Mouse (Mus musculus): ENCODE measurements around the gene Slc35f5.

Gene Slc35f5

GRCm38 (mm10) chr1:125574219-125574618 is 13.8 kb downstream of the Slc35f5 start:
- DNase-seq (ENCODE audit: low read depth, low spot score) = peak; percentile 50

- DNase-seq (ENCODE audit: low read depth, low spot score) = no peak
Measured at GRCm38 (mm10) chr1:125575458-125576114, 15.2 kb downstream of the Slc35f5 start.

GRCm38 (mm10) chr1:125576965-125577364 is 16.6 kb downstream of the Slc35f5 start:
- DNase-seq (ENCODE audit: low read depth, low spot score) = no peak

GRCm38 (mm10) chr1:125578091-125578490 is 17.7 kb downstream of the Slc35f5 start:
- DNase-seq (ENCODE audit: low read depth, low spot score) = no peak

GRCm38 (mm10) chr1:125581134-125581533 is 20.7 kb downstream of the Slc35f5 start:
- no peak for DNase-seq (ENCODE audit: low read depth, low spot score)

- DNase-seq (ENCODE audit: low read depth, low spot score) = no peak
Measured at GRCm38 (mm10) chr1:125603620-125604019, 43.2 kb downstream of the Slc35f5 start.

GRCm38 (mm10) chr1:125607087-125607803 is 46.9 kb downstream of the Slc35f5 start:
- peak; percentile 93 for DNase-seq (ENCODE audit: low read depth, low spot score)

- DNase-seq (ENCODE audit: low read depth, low spot score) = no peak
Measured at GRCm38 (mm10) chr1:125624376-125625076, 64.1 kb downstream of the Slc35f5 start.

GRCm38 (mm10) chr1:125639501-125640253 is 79.3 kb downstream of the Slc35f5 start:
- peak; percentile 6 for DNase-seq (ENCODE audit: low read depth, low spot score)

- DNase-seq (ENCODE audit: low read depth, low spot score) = no peak
Measured at GRCm38 (mm10) chr1:125643643-125644042, 83.2 kb downstream of the Slc35f5 start.

Measured in 3T3-L1 (cell line).